Mouse (Mus musculus) T-helper 17 cell (primary cell): ENCODE measurements around the gene Wfikkn2.

ENCODE experiments used
- in situ Hi-C, 2 experiments: fragments of 300-600 bp; cut with MboI, MseI; formaldehyde crosslinking; loops; 1 replicate in 1 of 2; 2 replicates in 1 of 2; pipeline ENCODE4 v1.15.1; 2025; ENCODE audit warnings: high pct_unique_total_duplicates in 2 of 2

The Wfikkn2 gene

DNA sequence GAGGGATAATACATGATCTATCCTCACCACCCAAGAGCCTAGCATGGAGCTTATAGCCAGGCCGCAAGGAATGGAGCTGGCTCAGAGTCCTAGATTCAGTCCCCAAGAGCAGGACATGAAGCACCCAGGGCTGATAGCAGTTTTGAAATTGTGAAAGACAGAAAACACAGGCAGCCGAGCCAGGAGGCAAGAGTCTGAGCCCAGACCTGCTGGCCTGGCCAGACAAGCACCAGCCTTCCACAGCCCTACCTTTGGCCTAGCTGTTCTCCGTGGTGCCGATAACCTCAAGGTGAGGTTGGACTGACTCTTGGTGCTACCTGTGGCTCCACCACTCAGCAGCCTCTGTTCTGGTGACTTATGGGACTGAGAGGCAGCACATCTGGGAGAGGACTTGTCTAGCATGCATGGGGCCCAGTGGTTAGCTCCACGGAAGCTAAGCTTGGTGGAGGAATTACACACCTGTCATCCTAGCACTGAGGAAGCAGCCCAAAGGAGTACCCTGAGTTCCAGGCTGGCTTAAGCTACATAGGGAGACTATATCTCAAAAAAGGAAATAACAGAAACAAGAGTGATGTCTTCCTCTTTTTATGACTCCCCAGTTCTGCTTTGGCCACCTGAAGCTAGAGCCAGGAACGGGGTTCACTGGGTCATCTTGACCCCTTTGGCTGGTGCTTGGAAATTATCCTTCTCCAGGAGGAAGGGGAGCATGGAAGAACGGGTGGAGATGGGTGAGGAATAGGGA is 47.2 kb downstream of the Wfikkn2 start:
- in situ Hi-C loops: no loop called here

DNA sequence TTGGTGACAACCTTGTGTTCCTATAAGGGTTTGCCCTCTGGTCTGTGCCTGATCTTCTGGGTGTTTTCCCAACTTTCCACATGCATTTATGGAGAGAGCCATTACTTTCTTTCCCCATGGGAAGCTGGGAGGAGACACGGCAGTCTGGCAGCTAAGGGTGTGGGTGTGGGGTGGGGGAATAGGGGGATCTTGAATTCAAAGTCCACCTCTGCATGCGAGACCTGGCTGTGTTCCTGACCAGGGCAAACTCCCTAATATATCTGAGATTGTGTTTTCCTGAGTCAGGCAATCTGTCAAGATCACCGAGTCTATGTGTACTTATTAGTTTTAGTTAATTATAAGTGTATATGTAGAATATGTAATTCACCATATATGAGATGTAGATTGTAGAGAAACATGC is 49.5 kb downstream of the Wfikkn2 start:
- in situ Hi-C loops: no loop called here

DNA sequence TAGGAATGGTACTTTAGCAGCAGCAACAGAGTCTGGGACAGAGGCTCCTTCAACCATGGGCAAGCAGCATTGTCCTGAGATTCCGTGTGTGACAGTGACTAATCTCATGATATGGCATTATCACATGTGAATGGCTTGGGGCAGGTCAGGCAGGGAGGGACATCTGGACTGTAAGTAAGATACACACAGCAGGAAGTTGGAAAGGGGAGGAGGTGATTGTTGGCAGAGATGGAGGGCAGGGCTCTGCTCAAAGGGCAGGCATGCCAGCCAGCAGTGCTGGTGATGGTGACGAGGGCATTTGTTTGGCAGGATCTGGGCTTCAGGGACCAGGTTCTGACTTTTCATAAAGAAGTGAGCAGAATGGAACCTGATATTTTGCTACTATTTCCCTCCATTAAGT is 52.7 kb downstream of the Wfikkn2 start:
- in situ Hi-C loops: no loop called here

- in situ Hi-C loops: no loop called here
These were observed 55.1 kb downstream of the Wfikkn2 start for GRCm38 (mm10) chr11:94190665-94191064.

- in situ Hi-C loops: no loop called here
These were observed 56.2 kb downstream of the Wfikkn2 start for GRCm38 (mm10) chr11:94189579-94189978.
